Mouse (Mus musculus) CD4-positive, CD25-positive, alpha-beta regulatory T cell, adult 4 months (primary cell): ENCODE measurements at regions not wholly inside any gene's neighbourhood (a gene's known extent, or its start where the extent isn't known, plus 50 kb on each side); places are given as distances from the start of the nearest gene placed in this dataset.
A peak's percentile ranks its signal among the peaks of the same experiment; 100 is the strongest.

Source experiments
- ATAC-seq: one replicate; pipeline ENCODE4 v1.8.0; 2017

- no peak for ATAC-seq
Observed at GRCm38 (mm10) chr2:47750997-47751623, 1062.8 kb upstream of the Acvr2a start.

GRCm38 (mm10) chr2:47755716-47756115, 1058.2 kb upstream of the Acvr2a start:
- ATAC-seq, result no peak

- no peak for ATAC-seq
Observed at GRCm38 (mm10) chr2:47756248-47756647, 1057.7 kb upstream of the Acvr2a start.

GRCm38 (mm10) chr2:47775766-47776165, 1038.1 kb upstream of the Acvr2a start:
- ATAC-seq, result no peak

GRCm38 (mm10) chr2:47776965-47777364, 1036.9 kb upstream of the Acvr2a start:
- no peak for ATAC-seq

DNA sequence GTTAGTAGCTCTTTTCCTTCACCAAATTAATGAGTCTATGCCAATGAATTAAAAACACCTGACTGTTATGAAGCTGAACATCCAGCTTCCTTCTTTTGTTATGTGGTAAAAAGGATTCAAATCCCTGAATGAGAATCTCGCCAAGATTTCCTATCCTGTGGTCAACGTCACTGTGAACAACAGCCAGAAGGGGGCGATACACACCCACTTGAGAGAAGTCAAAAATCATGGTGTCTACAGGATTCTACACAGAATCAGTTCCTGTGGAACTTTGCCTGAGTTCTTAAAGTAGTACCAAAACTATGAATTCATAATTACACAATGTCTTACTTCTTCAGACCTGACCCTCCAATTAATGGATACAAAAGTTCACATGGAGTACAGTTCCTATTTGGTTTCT, 1028.1 kb upstream of the Acvr2a start:
- ATAC-seq, result peak; percentile 62

DNA sequence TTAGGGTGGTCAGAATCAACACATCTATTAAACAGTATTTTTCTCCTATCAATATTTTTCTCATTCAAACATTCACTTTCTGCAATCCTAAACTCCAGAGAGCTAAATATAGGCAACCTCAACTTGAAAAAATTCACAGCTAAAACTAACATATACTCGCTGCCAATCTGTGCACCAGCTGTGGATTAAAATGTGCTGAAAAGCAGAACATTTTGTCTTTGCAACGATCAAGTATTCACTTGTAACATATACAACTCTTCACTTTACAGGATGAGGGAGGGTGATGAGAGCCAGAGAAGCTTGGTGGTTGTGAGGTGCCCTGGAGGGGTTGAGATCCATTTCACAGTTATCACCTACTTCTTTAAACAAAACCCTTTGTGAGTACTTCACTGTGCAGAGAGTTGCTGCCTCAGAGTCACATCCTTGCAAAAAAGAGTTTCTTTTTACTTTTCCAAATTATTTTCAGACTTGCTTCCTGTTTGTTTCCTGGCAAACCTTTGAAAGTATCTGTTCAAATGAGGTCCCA, 991.1 kb upstream of the Acvr2a start:
- no peak for ATAC-seq

GRCm38 (mm10) chr2:47832493-47832892, 981.4 kb upstream of the Acvr2a start:
- no peak for ATAC-seq

DNA sequence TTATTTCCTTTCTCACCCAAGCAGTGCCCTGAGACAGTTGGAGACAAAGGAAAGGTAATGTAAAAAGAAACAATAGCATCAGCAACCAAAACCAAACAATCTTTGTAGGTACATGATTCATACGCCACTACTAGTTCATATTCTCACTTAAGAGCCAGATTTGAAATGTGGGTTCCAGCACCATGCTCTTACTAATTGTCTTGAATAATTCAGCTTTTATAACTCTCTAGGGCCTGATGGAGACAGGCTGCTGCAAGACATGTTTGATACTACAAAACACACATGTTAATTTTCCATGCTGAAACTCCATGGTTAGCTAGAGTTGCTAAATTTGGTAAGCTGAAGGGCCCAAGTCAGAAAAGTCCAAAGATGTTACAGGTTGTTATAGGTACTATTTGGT, 980.4 kb upstream of the Acvr2a start:
- ATAC-seq, result no peak

DNA sequence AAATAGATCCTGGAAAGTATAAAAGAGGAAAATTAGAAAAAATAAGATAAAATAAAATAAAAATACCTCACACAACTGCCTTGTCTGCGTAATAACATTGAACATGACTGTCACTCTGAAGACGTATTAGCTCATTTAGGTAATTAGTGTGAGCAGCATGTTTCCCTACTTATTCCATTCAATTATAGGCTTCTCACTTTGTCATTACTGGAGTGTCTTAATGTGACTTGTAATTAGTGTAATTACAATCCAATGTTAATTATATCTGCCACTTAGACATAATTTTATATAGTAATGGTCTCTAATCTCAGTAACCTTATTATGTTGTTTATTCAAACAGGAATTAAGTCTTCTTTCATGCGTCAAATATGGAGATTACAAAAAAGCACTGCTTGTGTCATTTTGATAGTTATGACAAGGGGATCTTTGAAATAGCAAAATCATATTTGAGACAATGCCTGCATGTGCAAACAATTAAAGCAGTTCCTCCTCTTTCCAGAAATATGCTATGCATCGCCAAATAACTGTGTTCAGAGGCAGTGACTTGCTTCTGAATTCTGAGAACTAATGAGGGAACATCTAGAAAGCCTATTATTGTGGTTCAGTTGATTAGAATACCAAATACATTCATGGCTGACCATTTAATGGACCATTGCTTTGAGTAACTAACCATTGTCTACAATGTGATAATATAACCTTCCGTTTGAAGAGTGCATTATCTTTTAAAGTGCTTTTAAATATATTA, 979.7 kb upstream of the Acvr2a start:
- ATAC-seq, result no peak

DNA sequence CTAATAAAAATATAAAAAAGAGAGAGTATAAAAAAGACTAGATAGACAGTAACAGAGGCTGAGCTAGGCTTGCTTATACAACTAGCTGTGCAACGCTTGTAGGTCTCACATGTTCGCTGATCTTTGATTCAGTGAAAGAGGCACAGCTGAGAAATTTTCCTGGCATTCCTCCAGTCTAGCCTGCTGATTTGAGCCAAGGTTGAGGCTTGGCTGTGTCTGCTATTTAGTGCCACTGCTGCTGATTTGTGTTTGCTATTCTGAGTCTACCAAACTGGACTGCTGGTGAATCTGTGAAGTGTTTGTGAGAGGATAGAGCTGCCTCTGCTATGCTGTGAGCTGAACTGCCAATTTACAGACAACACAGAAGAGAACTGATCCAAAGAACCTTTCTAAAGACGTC, 956.7 kb upstream of the Acvr2a start:
- no peak for ATAC-seq

GRCm38 (mm10) chr2:47862446-47862845, 951.5 kb upstream of the Acvr2a start:
- no peak for ATAC-seq

DNA sequence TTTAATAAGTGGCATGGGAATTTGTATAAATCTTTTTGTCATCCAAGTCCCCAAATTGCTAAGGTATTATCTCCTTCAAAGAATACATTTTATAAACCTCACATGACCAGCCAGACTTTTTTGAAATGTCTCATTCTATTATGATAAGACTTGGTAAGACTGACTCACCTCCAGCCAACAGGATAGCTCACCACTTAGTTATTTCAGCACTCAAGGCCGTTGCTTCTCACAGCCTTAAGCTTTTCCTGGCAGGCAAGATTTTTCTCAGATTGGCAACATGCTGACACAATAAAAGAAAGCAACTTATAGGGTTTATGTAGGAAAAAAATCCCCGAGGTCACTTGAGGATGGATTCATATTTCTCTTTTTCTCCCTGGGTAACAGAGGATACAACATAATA, 935.9 kb upstream of the Acvr2a start:
- no peak for ATAC-seq

DNA sequence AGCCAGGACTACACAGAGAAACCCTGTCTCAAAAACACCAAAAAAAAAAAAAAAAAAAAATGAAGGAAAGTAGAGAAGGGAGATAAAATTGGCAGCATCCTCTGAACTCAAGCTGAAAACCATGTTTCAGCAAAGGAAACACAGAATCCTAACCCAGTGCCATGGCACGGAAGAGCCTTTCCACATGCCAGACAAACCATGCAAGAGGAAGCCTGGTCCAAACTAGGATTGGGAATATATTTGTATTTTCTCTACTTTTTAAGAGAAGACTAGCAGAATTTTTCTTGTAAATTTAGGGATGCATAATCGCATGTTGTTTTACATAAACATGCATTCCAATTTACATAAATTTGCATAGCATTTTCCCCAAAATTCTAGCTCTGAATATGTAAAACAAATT, 934.8 kb upstream of the Acvr2a start:
- ATAC-seq, result no peak

GRCm38 (mm10) chr2:47879796-47880195, 934.1 kb upstream of the Acvr2a start:
- no peak for ATAC-seq

GRCm38 (mm10) chr2:47888166-47888565, 925.7 kb upstream of the Acvr2a start:
- no peak for ATAC-seq

- ATAC-seq, result no peak
Observed at GRCm38 (mm10) chr2:47891366-47891765, 922.5 kb upstream of the Acvr2a start.

DNA sequence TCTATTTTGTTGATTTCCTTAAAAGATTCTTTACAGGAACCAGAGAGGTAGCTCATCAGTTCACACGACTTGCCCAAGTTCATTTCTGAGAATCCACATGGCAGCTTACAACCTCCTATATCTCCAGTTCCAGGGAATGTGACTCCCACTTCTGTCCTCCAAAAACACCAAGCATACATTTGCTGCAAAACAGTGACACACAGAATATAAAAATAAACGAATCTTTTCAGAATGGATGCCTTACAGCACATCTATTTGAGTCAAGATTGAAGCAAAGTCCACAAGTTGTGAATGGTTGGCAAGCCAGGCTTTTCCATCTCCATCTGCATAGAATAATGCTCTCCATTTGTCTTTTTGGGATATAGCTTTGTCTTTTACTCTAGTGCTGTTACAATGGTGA, 921.0 kb upstream of the Acvr2a start:
- ATAC-seq, result no peak

DNA sequence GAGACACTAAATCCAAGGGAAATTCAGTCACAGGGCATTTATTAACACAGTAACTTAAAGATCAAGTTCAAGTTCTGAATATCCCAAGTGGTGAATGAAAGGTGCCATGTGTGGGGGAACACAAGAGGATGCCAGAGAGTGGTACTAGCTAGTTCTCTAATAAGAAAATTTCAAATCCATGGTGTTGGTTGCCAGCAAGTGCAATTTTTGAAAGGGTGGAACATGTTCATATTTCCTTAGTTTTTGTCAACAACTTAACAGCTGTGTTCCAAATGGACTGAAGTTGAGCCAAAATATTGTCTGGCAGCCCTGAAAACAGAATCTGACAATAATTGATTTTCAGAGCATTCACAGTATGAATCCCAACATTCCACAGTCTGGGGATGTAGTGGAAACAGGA, 919.1 kb upstream of the Acvr2a start:
- no peak for ATAC-seq

DNA sequence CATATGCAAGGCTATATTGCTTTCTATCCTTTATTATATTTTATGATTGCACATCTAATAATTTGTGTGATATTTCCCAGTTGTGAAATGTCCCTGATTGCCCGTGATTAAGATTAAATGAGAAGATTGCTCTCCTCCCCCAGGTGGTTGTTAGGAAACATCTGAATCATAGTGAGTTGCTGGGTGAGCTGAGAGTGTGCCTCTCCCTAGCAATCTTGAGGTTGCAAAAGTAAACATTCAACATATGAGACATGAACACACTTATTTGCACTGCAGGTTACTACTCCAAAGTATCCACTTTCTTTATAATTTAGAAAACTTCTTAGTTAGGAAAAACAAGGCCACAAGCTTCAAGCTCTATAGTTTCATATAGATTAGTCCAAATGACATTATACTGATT, 899.6 kb upstream of the Acvr2a start:
- ATAC-seq, result no peak

DNA sequence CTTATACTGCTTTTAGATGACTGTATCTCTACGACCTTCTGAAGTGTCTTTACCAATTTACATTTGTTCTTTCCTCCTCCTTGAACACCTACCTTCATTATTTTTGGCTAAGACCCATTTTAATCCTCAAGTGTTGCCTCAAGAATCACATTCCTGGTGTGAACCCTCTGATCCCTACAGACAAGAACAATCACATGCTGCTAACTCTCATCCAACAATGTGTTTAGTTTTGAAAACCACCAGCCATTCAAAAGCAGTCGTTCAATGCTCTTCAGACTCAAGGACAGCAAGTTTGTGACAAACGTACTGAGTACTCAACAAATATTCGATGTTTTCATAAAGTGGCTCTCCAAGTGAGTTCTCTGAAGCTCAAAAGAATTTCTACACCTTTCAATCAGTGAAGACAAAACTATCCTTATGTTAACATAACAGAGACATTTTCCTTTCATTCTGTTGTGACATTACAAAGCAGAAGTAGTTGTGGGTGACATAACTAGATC, 898.9 kb upstream of the Acvr2a start:
- no peak for ATAC-seq

GRCm38 (mm10) chr2:47922965-47923364, 890.9 kb upstream of the Acvr2a start:
- no peak for ATAC-seq

DNA sequence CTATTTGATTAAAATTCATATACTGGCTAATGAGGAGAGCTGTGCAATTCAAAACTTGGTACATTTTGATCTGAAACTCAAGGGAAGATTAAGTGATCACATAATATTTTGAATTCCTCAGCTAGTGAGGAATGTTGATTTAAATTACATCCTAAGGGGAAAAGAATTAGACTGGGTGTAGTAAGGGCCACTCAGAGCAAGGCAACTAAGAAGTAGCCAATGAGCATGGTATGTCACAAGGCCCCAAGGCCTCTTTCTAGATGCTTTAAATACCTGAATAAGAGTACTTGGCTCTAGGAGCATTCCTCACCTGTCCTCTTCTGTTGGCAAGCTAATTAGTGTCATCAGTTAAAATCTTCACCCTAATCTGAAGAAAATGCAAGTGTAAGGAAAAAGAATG, 887.3 kb upstream of the Acvr2a start:
- ATAC-seq, result no peak

DNA sequence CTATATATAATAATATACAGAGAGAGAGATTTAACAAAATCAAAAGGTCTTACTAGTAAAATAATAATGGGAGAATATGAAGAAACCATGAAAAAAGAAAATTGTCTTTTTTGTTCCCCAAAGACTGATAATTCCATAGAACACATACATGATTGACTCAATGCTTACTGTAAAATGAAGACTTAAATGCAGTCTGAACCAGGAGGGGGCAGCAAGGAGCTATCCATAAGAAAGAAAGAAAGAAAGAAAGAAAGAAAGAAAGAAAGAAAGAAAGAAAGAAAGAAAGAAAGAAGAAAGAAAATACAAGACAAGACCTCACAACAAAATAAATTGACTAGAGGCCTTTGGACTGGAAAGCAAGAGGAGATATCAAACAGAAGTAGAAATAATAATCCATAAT, 868.8 kb upstream of the Acvr2a start:
- no peak for ATAC-seq
